ENCODE assay signal across 7 mouse cellular contexts in the genomic region with DNA sequence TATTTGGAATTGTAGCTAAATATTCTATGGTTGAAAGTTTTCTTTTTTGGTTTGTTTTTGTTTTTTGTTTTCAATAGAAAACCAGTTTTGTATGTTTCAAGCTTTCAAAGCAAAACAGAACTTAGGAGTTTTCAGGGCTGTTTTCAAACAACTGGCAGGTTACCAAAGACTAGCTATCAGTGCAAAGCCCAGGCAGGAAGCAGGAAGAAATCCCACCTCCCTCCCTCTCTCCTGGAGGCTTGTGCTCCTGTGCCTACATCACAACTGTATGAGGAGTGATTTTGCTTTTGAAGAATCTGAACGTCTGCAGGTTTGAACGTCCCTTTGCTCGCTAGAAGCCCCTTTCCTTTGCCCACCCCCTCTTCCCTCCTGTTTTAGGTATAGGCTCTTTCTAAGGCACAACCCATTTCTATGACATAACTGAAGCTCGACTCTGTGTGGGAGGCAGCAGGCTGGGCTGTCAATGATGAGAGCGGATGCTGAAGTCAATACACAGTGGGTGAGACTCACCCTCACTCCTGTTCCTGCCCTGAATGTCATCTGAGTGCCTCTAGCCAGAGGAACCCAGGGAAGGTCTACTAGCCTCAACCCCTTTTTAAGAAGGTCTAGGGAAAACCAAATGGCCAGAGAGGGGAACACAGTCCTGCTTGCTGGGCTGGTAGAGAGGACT.
DNase-seq lines count a peak whose midpoint lies in the region; ATAC-seq and TF ChIP-seq lines count a peak whose summit lies in the region.

No protein-coding gene starts in this region.

- H3K27me3 ChIP-seq in lung, embryonic 14.5 days (ENCODE audit: insufficient read depth, low read length), result no peaks in the 10 kb centered on the region
- no peaks in the 10 kb centered on the region for H3K27me3 ChIP-seq in heart, embryonic 11.5 days (ENCODE audit: control insufficient read depth, insufficient read depth, low read length)
- no peaks in the 10 kb centered on the region for H3K27me3 ChIP-seq in hindbrain, embryonic 14.5 days (ENCODE audit: control insufficient read depth, insufficient read depth, low read length)
- H3K27me3 ChIP-seq in neural tube, embryonic 13.5 days, result no peaks in the 10 kb centered on the region

- no peaks in the 10 kb centered on the region for H3K9me3 ChIP-seq in lung, embryonic 14.5 days (ENCODE audit: low read depth, low read length)
- H3K9me3 ChIP-seq in heart, embryonic 11.5 days (replicated peaks; ENCODE audit: control insufficient read depth, low read length), result no peaks in the 10 kb centered on the region
- no peaks in the 10 kb centered on the region for H3K9me3 ChIP-seq in hindbrain, embryonic 14.5 days (ENCODE audit: control insufficient read depth, low read length)
- no peaks in the 10 kb centered on the region for H3K9me3 ChIP-seq in neural tube, embryonic 13.5 days

- peak; percentile 38; the same call in 1 of the 2 replicates for ATAC-seq in lung, embryonic 14.5 days (ENCODE audit: insufficient read depth)
- no peak for ATAC-seq in heart, embryonic 11.5 days (replicated peaks; ENCODE audit: insufficient number of reproducible peaks, low FRiP score, low TSS enrichment)
- no peak for ATAC-seq in hindbrain, embryonic 14.5 days (ENCODE audit: low FRiP score)
- ATAC-seq in neural tube, embryonic 13.5 days (ENCODE audit: low read depth), result no peak

- H3K4me2 ChIP-seq in lung, embryonic 14.5 days, result peak overlapping the region; percentile 69
- peak overlapping the region; percentile 54 for H3K4me2 ChIP-seq in heart, embryonic 11.5 days
- H3K4me2 ChIP-seq in hindbrain, embryonic 14.5 days (replicated peaks), result peak overlapping the region; percentile 78
- peak overlapping the region; percentile 71 for H3K4me2 ChIP-seq in neural tube, embryonic 13.5 days

- peak overlapping the region; percentile 4 for H3K9ac ChIP-seq in lung, embryonic 14.5 days
- H3K9ac ChIP-seq in heart, embryonic 11.5 days (ENCODE audit: low read depth, low read length), result no peak overlapping the region
- no peak overlapping the region for H3K9ac ChIP-seq in hindbrain, embryonic 14.5 days
- H3K9ac ChIP-seq in neural tube, embryonic 13.5 days, result peak overlapping the region; percentile 51

- H3K4me3 ChIP-seq in lung, embryonic 14.5 days (ENCODE audit: low read depth, low read length), result peak overlapping the region; percentile 53
- H3K4me3 ChIP-seq in heart, embryonic 11.5 days (ENCODE audit: low read depth, low read length), result no peak overlapping the region
- no peak overlapping the region for H3K4me3 ChIP-seq in hindbrain, embryonic 14.5 days (replicated peaks; ENCODE audit: low read length)
- H3K4me3 ChIP-seq in neural tube, embryonic 13.5 days, result peak overlapping the region; percentile 8; the same call in 1 of the 2 replicates

- peak overlapping the region; percentile 82 for H3K27ac ChIP-seq in lung, embryonic 14.5 days (ENCODE audit: low read depth)
- H3K27ac ChIP-seq in heart, embryonic 11.5 days (ENCODE audit: low read depth, low read length), result peak overlapping the region; percentile 70
- H3K27ac ChIP-seq in hindbrain, embryonic 14.5 days, result no peak overlapping the region
- H3K27ac ChIP-seq in neural tube, embryonic 13.5 days (replicated peaks), result 0 out of 2 replicates have a peak overlapping the region, but pooled peaks have one; percentile 28

- 2% methylated on average over 5 of the region's 5 CpGs for WGBS in lung, embryonic 14.5 days
- 18% methylated on average over 5 of the region's 5 CpGs for WGBS in heart, embryonic 11.5 days (ENCODE audit: insufficient replicate concordance)
- 43% methylated on average over 5 of the region's 5 CpGs for WGBS in hindbrain, embryonic 14.5 days
- 44% methylated on average over 5 of the region's 5 CpGs for WGBS in neural tube, embryonic 13.5 days

- intact Hi-C loops in left cerebral cortex, postnatal 25 days (cut with DNase I), result no loop called here

- H3K36me3 ChIP-seq in lung, embryonic 14.5 days (ENCODE audit: insufficient read depth), result peaks cover 5% of the 10 kb centered on the region; the same call in 1 of the 2 replicates
- no peaks in the 10 kb centered on the region for H3K36me3 ChIP-seq in heart, embryonic 11.5 days (ENCODE audit: control insufficient read depth, insufficient read depth, low read length)
- H3K36me3 ChIP-seq in hindbrain, embryonic 14.5 days (replicated peaks; ENCODE audit: control insufficient read depth, insufficient read depth), result no peaks in the 10 kb centered on the region
- no peaks in the 10 kb centered on the region for H3K36me3 ChIP-seq in neural tube, embryonic 13.5 days

- no peak for TF ChIP-seq CTCF in lung, embryonic 14.5 days (IDR thresholded peaks at IDR 0.05; ENCODE audit: low read depth)

- peak; percentile 77 for DNase-seq in lung, embryonic 14.5 days
- no peak for DNase-seq in lung, postnatal 14 days
- no peak for DNase-seq in hindbrain, embryonic 14.5 days (ENCODE audit: low spot score)
- no peak for DNase-seq in urinary bladder, postnatal 4 days (ENCODE audit: low spot score in 2 of 2)
- DNase-seq in left cerebral cortex, postnatal 25 days (ENCODE audit: low spot score in 2 of 2), result no peak

- H3K4me1 ChIP-seq in lung, embryonic 14.5 days (ENCODE audit: insufficient read depth), result peaks cover 22% of the 10 kb centered on the region
- peaks cover 23% of the 10 kb centered on the region for H3K4me1 ChIP-seq in heart, embryonic 11.5 days (ENCODE audit: control insufficient read depth, insufficient read depth, low read length)
- H3K4me1 ChIP-seq in hindbrain, embryonic 14.5 days (replicated peaks; ENCODE audit: control insufficient read depth, insufficient read depth, low read length), result peaks cover 24% of the 10 kb centered on the region; the same call in 1 of the 2 replicates
- H3K4me1 ChIP-seq in neural tube, embryonic 13.5 days (replicated peaks), result peaks cover 59% of the 10 kb centered on the region

Comparison
In these comparisons a context has a peak if more than half of its experiments do, and no peak if none do; other contexts are left out.
1. H3K4me3 ChIP-seq: peak in lung, embryonic 14.5 days (single experiment) and neural tube, embryonic 13.5 days (single experiment); none in heart, embryonic 11.5 days (single experiment) and hindbrain, embryonic 14.5 days (single experiment).
2. H3K9ac ChIP-seq: peak in lung, embryonic 14.5 days (single experiment) and neural tube, embryonic 13.5 days (single experiment); none in heart, embryonic 11.5 days (single experiment) and hindbrain, embryonic 14.5 days (single experiment).
3. Peak in every context shown above with its lines, with median percentiles within 50 percentile points of each other: H3K4me2 ChIP-seq.